Mouse (Mus musculus) lung, embryonic 14.5 days (tissue): ENCODE measurements around the gene Vsir. TPM values are rescaled to one million over a fixed set of nuclear protein-coding genes. Genes with fewer than 3 reads are reported as not detected.
A peak's percentile ranks its signal among the peaks of the same experiment; 100 is the strongest.

Source experiments
- ATAC-seq: fragments of 200-750 bp; cut with Nextera tagmentation; 2 replicates; pipeline ENCODE4 v1.8.0; 2017; ENCODE audit warnings: mild to moderate bottlenecking, moderate TSS enrichment, moderate library complexity; ENCODE audit not compliant: insufficient read depth
- DNase-seq: peaks from one replicate; pipeline ENCODE4 v3.0.0-alpha.2; 2015
- H3K27ac ChIP-seq: fragments of 300-500 bp; sonication (generic); 2 replicates; pipeline ENCODE4 v1.5.1; 2014; ENCODE audit warnings: low read depth, mild to moderate bottlenecking, moderate library complexity
- H3K27me3 ChIP-seq: fragments of 300-500 bp; sonication (generic); 2 replicates; pipeline ENCODE4 v1.6.1; 2014; ENCODE audit warnings: low read length, control low read depth; ENCODE audit not compliant: insufficient read depth
- H3K36me3 ChIP-seq: fragments of 300-500 bp; sonication (generic); 2 replicates; pipeline ENCODE4 v1.6.1; 2014; ENCODE audit warnings: control low read depth; ENCODE audit not compliant: insufficient read depth
- H3K4me1 ChIP-seq: fragments of 300-500 bp; sonication (generic); 2 replicates; pipeline ENCODE4 v1.6.1; 2014; ENCODE audit warnings: antibody characterized with exemption, control low read depth; ENCODE audit not compliant: insufficient read depth
- H3K4me2 ChIP-seq: fragments of 300-500 bp; sonication (generic); 2 replicates; pipeline ENCODE4 v1.6.1; 2014; ENCODE audit warnings: mild to moderate bottlenecking
- H3K4me3 ChIP-seq: fragments of 300-500 bp; sonication (generic); 2 replicates; pipeline ENCODE4 v1.5.1; 2014; ENCODE audit warnings: low read depth, low read length
- H3K9ac ChIP-seq: fragments of 300-500 bp; sonication (generic); 2 replicates; pipeline ENCODE4 v1.6.1; 2014
- H3K9me3 ChIP-seq: fragments of 300-500 bp; sonication (generic); 2 replicates; pipeline ENCODE4 v1.6.1; 2016; ENCODE audit warnings: low read depth, low read length, control low read depth
- CTCF ChIP-seq: IDR thresholded peaks from 2 replicates; pipeline ENCODE4 v1.5.1; 2016; ENCODE audit warnings: antibody characterized with exemption, low read depth
- WGBS: fragments of 180-500 bp; shearing (Covaris S2); extraction: QIAGEN DNeasy Blood & Tissue Kit; methylation state at CpG from one replicate; pipeline ENCODE4 v1.1.7; 2014; 5-methylcytosine and 5-hydroxymethylcytosine counted together
- polyA plus RNA-seq: library from polyadenylated mRNA; unstranded; fragments of >200 nt; fragmentation: Nextera tagmentation; extraction: Ambion mirVana; gene quantifications from 2 replicates; pipeline ENCODE4 v1.2.1, GENCODE M21; 2014

Gene Vsir
- polyA plus RNA-seq, 1 experiment from 2014 or later, result 4.3 TPM

GRCm38 (mm10) chr10:60349056-60349455 lies 2.4 kb downstream of the Vsir start:
- Histone ChIP-seq H3K4me2 (peak overlapping the region; percentile 70), H3K4me1 (peaks cover 41% of the 10 kb centered on the region), H3K36me3 (no peaks in the 10 kb centered on the region), H3K27me3 (no peaks in the 10 kb centered on the region), H3K4me3 (no peak overlapping the region), H3K9ac (peak overlapping the region; percentile 32), H3K27ac (peak overlapping the region; percentile 93), H3K9me3 (no peaks in the 10 kb centered on the region)
- TF ChIP-seq CTCF, result no peak
- 39% methylated on average over 6 of the region's 6 CpGs for WGBS
- DNase-seq, result peak; percentile 64
- no peak for ATAC-seq

- Histone ChIP-seq H3K27ac (peak overlapping the region; percentile 93), H3K4me1 (peaks cover 41% of the 10 kb centered on the region), H3K9ac (no peak overlapping the region), H3K4me3 (no peak overlapping the region), H3K4me2 (peak overlapping the region; percentile 70; the same call in 1 of the 2 replicates), H3K36me3 (no peaks in the 10 kb centered on the region), H3K27me3 (no peaks in the 10 kb centered on the region), H3K9me3 (no peaks in the 10 kb centered on the region)
- no peak for TF ChIP-seq CTCF
- 89% methylated on average over 5 of the region's 5 CpGs for WGBS
- no peak for DNase-seq
- no peak for ATAC-seq
Measured at GRCm38 (mm10) chr10:60349644-60350043, 3.0 kb downstream of the Vsir start.

DNA sequence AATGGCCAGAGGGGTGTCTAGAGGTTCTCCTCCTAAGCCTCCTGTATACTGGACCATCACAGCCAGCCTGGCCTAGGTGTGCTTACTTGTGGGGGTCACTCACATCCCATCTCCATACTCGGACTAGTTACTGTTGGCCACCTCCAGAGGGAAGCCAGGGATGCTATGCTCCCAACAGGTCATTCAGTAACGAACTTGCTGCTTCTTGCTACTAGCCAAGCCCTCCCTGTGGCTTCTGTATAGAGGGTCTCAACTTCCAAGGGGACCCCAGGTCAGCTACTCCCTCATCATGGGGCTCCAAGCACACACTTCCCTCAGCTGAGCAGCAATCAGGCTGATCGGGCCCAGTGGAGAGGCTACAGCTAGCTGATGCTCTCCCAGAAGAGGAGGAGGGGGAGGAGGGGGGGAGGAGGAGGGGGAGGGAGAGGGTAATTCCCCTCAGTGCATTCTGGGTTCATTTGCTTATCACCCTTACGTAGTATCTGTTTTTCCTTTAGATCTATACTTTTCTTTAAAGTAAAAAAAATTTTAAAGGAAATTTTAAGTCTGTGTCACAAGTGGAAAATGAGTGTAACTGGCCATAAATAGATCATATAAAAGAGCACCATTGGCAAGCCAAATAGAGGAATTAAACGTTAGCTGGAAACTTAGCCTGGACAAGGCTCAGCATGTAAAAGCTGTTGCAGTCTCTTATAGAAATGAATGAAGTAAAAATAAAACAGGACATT lies 3.6 kb downstream of the Vsir start:
- WGBS, result 32% methylated on average over 5 of the region's 5 CpGs
- H3K9ac ChIP-seq, result no peak overlapping the region
- DNase-seq, result no peak
- H3K4me1 ChIP-seq, result peaks cover 41% of the 10 kb centered on the region
- peak overlapping the region; percentile 0; the same call in 1 of the 2 replicates for H3K4me3 ChIP-seq
- no peak for ATAC-seq
- H3K27ac ChIP-seq, result peak overlapping the region; percentile 93
- H3K27me3 ChIP-seq, result no peaks in the 10 kb centered on the region
- H3K36me3 ChIP-seq, result no peaks in the 10 kb centered on the region
- no peak for TF ChIP-seq CTCF
- H3K4me2 ChIP-seq, result peak overlapping the region; percentile 50
- no peaks in the 10 kb centered on the region for H3K9me3 ChIP-seq

GRCm38 (mm10) chr10:60350805-60351167 lies 4.1 kb downstream of the Vsir start:
- peak overlapping the region; percentile 0; the same call in 1 of the 2 replicates for H3K4me3 ChIP-seq
- 7% methylated on average over 3 of the region's 3 CpGs for WGBS
- peaks cover 41% of the 10 kb centered on the region for H3K4me1 ChIP-seq
- peak; percentile 38 for ATAC-seq
- peak overlapping the region; percentile 93 for H3K27ac ChIP-seq
- H3K4me2 ChIP-seq, result peak overlapping the region; percentile 50
- no peaks in the 10 kb centered on the region for H3K9me3 ChIP-seq
- DNase-seq, result peak; percentile 97
- no peak overlapping the region for H3K9ac ChIP-seq
- no peaks in the 10 kb centered on the region for H3K36me3 ChIP-seq
- TF ChIP-seq CTCF, result no peak
- H3K27me3 ChIP-seq, result no peaks in the 10 kb centered on the region

- DNase-seq (peak; percentile 68), ATAC-seq (peak; percentile 39)
- Histone ChIP-seq H3K9me3 (no peaks in the 10 kb centered on the region), H3K4me2 (peak overlapping the region; percentile 50), H3K4me3 (no peak overlapping the region), H3K4me1 (peaks cover 41% of the 10 kb centered on the region), H3K9ac (no peak overlapping the region), H3K27ac (peak overlapping the region; percentile 93), H3K36me3 (no peaks in the 10 kb centered on the region), H3K27me3 (no peaks in the 10 kb centered on the region)
- no peak for TF ChIP-seq CTCF
- 9% methylated on average over 3 of the region's 3 CpGs for WGBS
Measured at GRCm38 (mm10) chr10:60351248-60351647, 4.6 kb downstream of the Vsir start.

- peak; percentile 30; the same call in 1 of the 2 replicates for TF ChIP-seq CTCF
- Histone ChIP-seq H3K27ac (peak overlapping the region; percentile 93), H3K4me3 (no peak overlapping the region), H3K4me1 (peaks cover 34% of the 10 kb centered on the region), H3K9ac (no peak overlapping the region), H3K9me3 (no peaks in the 10 kb centered on the region), H3K4me2 (peak overlapping the region; percentile 50), H3K27me3 (no peaks in the 10 kb centered on the region), H3K36me3 (no peaks in the 10 kb centered on the region)
- ATAC-seq (peak; percentile 87), DNase-seq (peak; percentile 93)
- 10% methylated on average over 7 of the region's 7 CpGs for WGBS
Measured at GRCm38 (mm10) chr10:60351761-60352455, 5.3 kb downstream of the Vsir start.
